Mouse (Mus musculus) hindbrain, embryonic 11.5 days (tissue): ENCODE data around the gene Zbtb17. TPM values are rescaled to one million over a fixed set of nuclear protein-coding genes. Genes with fewer than 3 reads are reported as not detected.

Experiments used
- ATAC-seq: fragments of 200-750 bp; cut with Nextera tagmentation; 2 replicates; pipeline ENCODE4 v1.8.0; 2017; ENCODE audit warnings: mild to moderate bottlenecking, moderate TSS enrichment, moderate library complexity; ENCODE audit not compliant: low FRiP score
- DNase-seq: peaks from one replicate; pipeline ENCODE4 v3.0.0-alpha.2; 2015; ENCODE audit warnings: low spot score
- H3K27ac ChIP-seq: fragments of 300-500 bp; sonication (generic); 2 replicates; pipeline ENCODE4 v1.5.1; 2014; ENCODE audit warnings: mild to moderate bottlenecking, low read depth, low read length
- H3K27me3 ChIP-seq: fragments of 300-500 bp; sonication (generic); 2 replicates; pipeline ENCODE4 v1.6.1; 2014; ENCODE audit warnings: mild to moderate bottlenecking, low read length, moderate library complexity, mixed read lengths; ENCODE audit not compliant: control insufficient read depth, insufficient read depth
- H3K36me3 ChIP-seq: fragments of 300-500 bp; sonication (generic); 2 replicates; pipeline ENCODE4 v1.6.1; 2014; ENCODE audit warnings: mild to moderate bottlenecking, low read length, moderate library complexity, mixed read lengths; ENCODE audit not compliant: control insufficient read depth, insufficient read depth
- H3K4me1 ChIP-seq: fragments of 300-500 bp; sonication (generic); replicated peaks from 2 replicates; pipeline ENCODE4 v1.6.1; 2014; ENCODE audit warnings: low read length, mixed read lengths; ENCODE audit not compliant: control insufficient read depth, insufficient read depth
- H3K4me2 ChIP-seq: fragments of 300-500 bp; sonication (generic); replicated peaks from 2 replicates; pipeline ENCODE4 v1.6.1; 2014; ENCODE audit warnings: mild to moderate bottlenecking, low read depth, low read length
- H3K4me3 ChIP-seq: fragments of 300-500 bp; sonication (generic); 2 replicates; pipeline ENCODE4 v1.5.1; 2014; ENCODE audit warnings: low read depth, low read length
- H3K9ac ChIP-seq: fragments of 300-500 bp; sonication (generic); 2 replicates; pipeline ENCODE4 v1.6.1; 2014; ENCODE audit warnings: low read depth, low read length
- H3K9me3 ChIP-seq: fragments of 300-500 bp; sonication (generic); 2 replicates; pipeline ENCODE4 v1.6.1; 2016; ENCODE audit warnings: low read length; ENCODE audit not compliant: control insufficient read depth
- WGBS: fragments of 180-500 bp; shearing (Covaris S2); extraction: QIAGEN DNeasy Blood & Tissue Kit; methylation state at CpG from one replicate; pipeline ENCODE4 v1.1.7; 2014; 5-methylcytosine and 5-hydroxymethylcytosine counted together
- polyA plus RNA-seq: library from polyadenylated mRNA; unstranded; fragments of >200 nt; fragmentation: Nextera tagmentation; extraction: Ambion mirVana; gene quantifications from 2 replicates; pipeline ENCODE4 v1.2.1, GENCODE M21; 2014

The Zbtb17 gene
- polyA plus RNA-seq, 1 experiment from 2014 or later = 38.9 TPM

DNA sequence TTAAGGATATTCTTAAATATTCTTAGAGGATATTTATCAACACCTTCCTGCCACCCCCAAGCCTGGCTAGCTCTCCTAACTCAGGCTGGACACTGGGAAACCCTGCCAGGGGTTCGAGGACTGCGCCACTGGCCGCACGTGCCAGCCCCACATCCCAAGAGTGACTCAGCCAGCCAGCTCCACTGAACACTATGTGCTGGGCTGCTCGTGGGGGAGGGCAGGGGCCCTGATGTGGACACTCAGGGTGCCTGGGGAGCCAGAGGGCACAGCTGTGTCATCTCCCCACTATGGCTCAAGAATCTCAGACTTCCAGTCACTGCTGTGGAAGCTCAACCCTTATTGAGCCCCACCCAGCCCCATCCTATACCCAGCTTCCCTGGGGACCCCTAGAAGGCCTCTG lies 21.2 kb upstream of the Zbtb17 start:
- no peaks in the 10 kb centered on the region for H3K27me3 ChIP-seq
- H3K27ac ChIP-seq = no peak overlapping the region
- ATAC-seq = no peak
- no peaks in the 10 kb centered on the region for H3K9me3 ChIP-seq
- no peaks in the 10 kb centered on the region for H3K36me3 ChIP-seq
- peaks cover 4% of the 10 kb centered on the region; the same call in 1 of the 2 replicates for H3K4me1 ChIP-seq
- 83% methylated on average over 5 of the region's 5 CpGs for WGBS
- no peak for DNase-seq
- H3K4me3 ChIP-seq = no peak overlapping the region
- no peak overlapping the region for H3K9ac ChIP-seq
- no peak overlapping the region for H3K4me2 ChIP-seq

DNA sequence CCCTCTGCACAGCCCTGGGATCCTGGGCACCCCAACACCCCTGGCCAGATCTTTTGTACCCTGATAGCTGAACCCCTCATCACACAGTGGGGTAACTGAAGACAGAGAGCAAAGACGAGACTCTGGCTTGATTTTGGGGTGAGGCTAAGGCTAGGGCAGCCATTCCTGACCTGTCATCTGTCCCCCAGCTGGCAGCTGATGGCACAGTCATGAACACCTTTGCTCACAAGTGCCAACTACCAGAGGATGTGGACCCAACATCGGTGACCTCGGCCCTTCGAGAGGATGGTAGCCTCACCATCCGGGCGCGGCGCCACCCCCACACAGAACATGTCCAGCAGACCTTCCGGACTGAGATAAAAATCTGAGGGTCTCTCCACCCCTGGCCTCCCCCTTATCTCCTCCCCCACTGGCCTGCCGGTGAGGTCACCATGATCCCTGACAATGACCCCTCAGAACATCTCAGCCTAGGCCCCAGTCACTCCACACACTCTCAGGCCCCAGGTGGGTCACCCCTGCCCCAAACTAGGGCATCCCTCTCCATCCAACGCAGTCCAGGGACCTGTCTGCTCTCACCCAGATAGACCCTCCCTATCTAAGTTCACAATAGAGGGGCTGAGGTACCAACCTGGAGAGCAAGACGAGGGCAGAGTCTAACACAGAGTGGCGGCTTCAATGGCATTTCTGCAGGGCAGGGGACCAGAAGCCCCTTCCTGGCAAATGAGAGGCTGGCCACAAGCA lies 20.6 kb upstream of the Zbtb17 start:
- ATAC-seq (no peak), DNase-seq (no peak)
- no peak overlapping the region for H3K27ac ChIP-seq
- no peaks in the 10 kb centered on the region for H3K27me3 ChIP-seq
- peaks cover 4% of the 10 kb centered on the region; the same call in 1 of the 2 replicates for H3K4me1 ChIP-seq
- H3K4me2 ChIP-seq = no peak overlapping the region
- no peaks in the 10 kb centered on the region for H3K36me3 ChIP-seq
- no peaks in the 10 kb centered on the region for H3K9me3 ChIP-seq
- WGBS = 87% methylated on average over 13 of the region's 13 CpGs
- no peak overlapping the region for H3K9ac ChIP-seq
- H3K4me3 ChIP-seq = no peak overlapping the region

DNA sequence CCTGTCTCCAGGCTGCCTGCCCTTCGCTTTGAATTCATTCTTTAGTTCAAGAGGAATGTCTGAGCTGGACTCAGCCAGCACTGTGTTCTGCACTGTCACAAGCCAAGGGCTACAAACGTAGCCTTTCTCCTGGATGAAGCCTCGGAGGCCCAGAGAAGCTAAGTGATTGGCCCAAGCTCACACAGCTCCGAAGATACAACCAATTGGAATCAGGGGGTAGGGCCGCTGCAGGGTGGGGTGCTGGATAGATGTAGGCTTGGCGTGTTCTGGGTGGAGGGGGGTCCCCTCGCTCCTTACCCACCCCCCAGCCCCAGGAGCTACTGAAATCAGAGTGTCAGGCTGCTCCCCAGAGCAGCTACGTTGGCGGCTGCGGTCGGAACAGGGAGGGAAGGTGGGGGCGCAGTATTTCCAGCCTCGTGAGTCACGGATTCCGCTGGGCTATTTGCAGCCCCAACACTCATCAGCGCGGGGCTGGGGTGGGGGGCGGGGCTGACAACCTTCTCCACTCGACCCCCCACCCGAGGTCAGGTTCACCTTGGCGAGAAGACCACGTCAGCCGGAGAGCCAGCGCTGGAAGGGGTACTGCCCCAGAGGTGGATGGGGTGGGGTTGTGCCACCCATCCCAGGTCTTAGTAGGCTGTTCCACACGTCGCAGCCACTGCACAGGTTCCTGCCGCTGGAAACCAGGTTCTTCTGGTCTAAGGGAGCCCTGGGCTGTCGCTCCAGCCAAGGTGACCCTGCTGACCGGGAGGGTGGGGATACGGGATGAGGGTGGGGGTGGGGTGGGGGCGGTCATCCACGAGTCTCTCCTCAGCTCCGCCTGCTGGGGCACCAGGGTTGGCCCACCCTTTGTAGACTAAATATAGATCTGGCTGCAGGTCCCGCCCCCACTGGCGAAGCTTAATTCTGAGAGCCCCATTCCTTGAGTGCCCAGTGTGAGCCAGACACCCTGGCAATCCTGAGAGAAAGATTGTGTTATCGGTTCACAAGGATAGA lies 18.7 kb upstream of the Zbtb17 start:
- Histone ChIP-seq H3K4me1 (peaks cover 4% of the 10 kb centered on the region; the same call in 1 of the 2 replicates), H3K9me3 (no peaks in the 10 kb centered on the region), H3K9ac (peak overlapping the region; percentile 34; the same call in 1 of the 2 replicates), H3K27ac (no peak overlapping the region), H3K36me3 (no peaks in the 10 kb centered on the region), H3K27me3 (no peaks in the 10 kb centered on the region), H3K4me3 (peak overlapping the region; percentile 34), H3K4me2 (peak overlapping the region; percentile 68)
- 6% methylated on average over 36 of the region's 36 CpGs for WGBS
- peak; percentile 37 for DNase-seq
- peak; percentile 76 for ATAC-seq

DNA sequence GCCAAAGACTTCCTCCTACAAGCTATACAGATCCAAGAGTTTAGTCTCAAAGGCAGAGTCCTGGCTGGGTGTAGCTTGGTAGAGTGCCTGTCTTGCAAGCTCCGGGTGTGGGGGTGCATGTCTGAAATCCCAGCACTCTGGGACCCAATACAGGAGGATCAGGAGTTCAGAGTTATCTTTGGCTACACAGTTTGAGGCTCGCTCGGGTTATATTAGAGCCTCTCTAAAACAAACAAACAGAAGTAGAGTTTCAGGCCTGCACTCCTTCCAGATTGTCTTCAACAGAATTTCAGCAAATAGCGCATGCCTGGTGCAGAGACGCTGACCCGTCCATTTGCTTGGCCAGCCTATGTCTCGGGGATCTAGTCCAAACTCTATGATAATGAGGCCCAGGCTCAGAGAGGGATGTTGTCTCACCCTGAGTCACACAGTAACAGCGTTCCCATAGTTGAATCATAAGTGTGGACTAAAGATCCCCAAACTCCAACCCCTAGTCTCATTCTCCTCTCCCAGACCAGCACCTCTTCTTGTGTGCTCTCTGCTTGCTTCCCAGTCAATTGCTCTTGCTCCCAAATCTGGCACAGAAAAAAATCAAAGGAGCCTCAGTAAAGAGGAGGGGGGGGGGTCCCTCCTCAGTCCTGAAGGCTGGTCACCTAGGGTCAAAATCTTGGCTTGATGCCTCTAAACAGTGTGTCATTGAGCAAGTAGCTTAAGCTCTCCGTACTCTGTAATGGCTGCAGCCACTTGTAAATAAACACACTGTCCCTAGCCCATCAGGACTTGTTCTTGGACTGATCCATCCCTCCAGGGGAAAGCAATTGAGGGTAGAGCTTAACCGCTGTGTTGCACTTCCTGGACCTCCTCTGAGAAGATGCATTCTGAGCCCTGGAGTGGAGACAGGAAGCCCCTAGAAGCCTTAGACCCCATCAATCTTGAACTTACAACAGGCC lies 17.4 kb upstream of the Zbtb17 start:
- Histone ChIP-seq H3K27ac (no peak overlapping the region), H3K4me2 (no peak overlapping the region), H3K4me1 (peaks cover 4% of the 10 kb centered on the region; the same call in 1 of the 2 replicates), H3K36me3 (no peaks in the 10 kb centered on the region), H3K9ac (no peak overlapping the region), H3K4me3 (no peak overlapping the region), H3K9me3 (no peaks in the 10 kb centered on the region), H3K27me3 (no peaks in the 10 kb centered on the region)
- DNase-seq (no peak), ATAC-seq (no peak)
- 79% methylated on average over 10 of the region's 10 CpGs for WGBS

DNA sequence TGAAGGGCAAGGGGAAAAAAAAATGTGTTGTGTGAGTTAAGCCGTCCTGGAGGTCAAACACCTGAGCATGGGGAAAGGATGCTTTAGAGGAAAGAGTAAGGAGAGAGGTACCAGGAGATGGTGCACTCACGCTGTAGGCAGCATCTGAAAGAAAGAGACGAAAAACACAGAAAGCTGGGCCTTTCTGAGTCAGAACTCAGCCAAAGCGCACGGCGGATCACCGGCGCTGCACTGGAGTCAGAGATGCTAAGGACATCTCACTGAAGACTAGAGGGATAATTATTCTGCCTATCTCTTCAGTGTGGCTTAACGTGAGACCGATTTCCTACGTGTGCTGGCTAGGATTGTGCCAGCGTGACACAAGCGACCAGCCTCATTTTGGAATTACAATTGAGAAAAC lies 16.5 kb upstream of the Zbtb17 start:
- H3K27me3 ChIP-seq = no peaks in the 10 kb centered on the region
- 89% methylated on average over 13 of the region's 13 CpGs for WGBS

DNA sequence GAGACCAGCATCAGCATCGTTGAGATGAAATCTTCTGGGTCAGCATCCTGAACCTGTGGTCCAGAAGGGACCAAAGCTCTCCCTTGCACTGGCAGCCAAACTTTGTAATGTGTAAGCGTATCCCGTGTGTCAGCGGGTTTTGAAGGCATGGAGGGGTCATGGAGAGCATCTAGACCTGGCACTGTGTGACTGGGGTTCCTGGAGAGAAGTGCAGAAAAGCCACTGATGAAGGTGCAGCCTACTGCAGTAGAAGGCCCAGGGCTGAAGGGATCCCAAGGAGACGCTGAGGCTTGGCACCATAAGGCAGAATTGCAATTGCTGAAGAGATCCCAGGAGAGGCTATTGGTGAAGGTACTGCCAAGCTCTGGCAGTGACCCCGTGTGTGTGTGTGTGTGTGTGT lies 15.1 kb upstream of the Zbtb17 start:
- no peak for ATAC-seq
- Histone ChIP-seq H3K4me3 (no peak overlapping the region), H3K9ac (no peak overlapping the region), H3K9me3 (no peaks in the 10 kb centered on the region), H3K4me1 (peaks cover 4% of the 10 kb centered on the region; the same call in 1 of the 2 replicates), H3K4me2 (no peak overlapping the region), H3K27ac (no peak overlapping the region), H3K36me3 (no peaks in the 10 kb centered on the region), H3K27me3 (no peaks in the 10 kb centered on the region)
- DNase-seq = no peak
- WGBS = 80% methylated on average over 6 of the region's 6 CpGs

More for the DNA sequence above, 16.5 kb upstream of the Zbtb17 start:
- DNase-seq (no peak), ATAC-seq (no peak)
- Histone ChIP-seq H3K36me3 (no peaks in the 10 kb centered on the region), H3K4me3 (no peak overlapping the region), H3K9ac (no peak overlapping the region), H3K9me3 (no peaks in the 10 kb centered on the region), H3K4me2 (no peak overlapping the region), H3K27ac (no peak overlapping the region), H3K4me1 (peaks cover 4% of the 10 kb centered on the region; the same call in 1 of the 2 replicates)

DNA sequence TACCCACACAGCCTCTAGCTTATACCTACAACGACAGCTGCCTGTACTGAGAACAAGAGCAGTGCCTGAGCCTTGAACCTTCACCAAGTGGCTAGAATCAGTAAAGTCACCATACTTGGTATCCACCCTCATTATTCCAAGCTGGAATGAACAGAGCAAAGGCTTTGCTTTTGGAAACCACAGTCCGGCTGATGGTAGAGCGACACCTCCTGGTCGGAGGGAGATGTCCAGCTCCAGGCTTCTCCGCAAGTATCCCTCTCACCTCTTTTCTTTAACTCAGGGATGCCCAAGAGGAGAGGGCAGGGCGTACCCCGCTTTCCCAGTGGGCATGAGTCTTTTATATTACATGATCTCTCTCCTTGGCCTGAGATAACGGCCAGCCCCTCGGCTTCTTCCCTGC lies 14.6 kb upstream of the Zbtb17 start:
- Histone ChIP-seq H3K9me3 (no peaks in the 10 kb centered on the region), H3K36me3 (no peaks in the 10 kb centered on the region), H3K27ac (no peak overlapping the region), H3K4me1 (peaks cover 4% of the 10 kb centered on the region; the same call in 1 of the 2 replicates), H3K4me3 (no peak overlapping the region), H3K4me2 (no peak overlapping the region), H3K27me3 (no peaks in the 10 kb centered on the region), H3K9ac (no peak overlapping the region)
- DNase-seq (peak; percentile 44), ATAC-seq (no peak)
- 53% methylated on average over 9 of the region's 9 CpGs for WGBS

DNA sequence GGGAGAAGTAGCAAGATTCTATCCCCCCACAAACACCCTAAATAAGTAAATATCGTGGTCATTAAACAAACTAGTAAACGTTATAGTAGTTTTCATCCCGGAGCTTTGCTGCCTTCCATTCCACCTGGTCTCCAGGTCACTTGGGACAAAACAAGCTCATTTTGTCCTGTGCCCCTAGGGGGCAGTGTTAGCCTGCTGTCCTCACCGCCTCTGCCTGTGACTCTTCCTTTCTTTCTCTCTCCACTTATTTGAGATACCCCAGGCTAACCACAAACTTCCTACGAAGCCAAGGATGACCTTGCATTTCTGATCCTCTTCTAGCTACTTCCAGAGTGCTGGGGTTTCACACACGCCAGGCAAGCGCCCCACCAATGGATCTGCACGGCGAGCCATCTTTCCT lies 13.5 kb upstream of the Zbtb17 start:
- H3K9ac ChIP-seq = no peak overlapping the region
- no peak overlapping the region for H3K4me3 ChIP-seq
- peak; percentile 78 for DNase-seq
- H3K27ac ChIP-seq = no peak overlapping the region
- no peaks in the 10 kb centered on the region for H3K4me1 ChIP-seq
- H3K36me3 ChIP-seq = no peaks in the 10 kb centered on the region
- no peak for ATAC-seq
- WGBS = 44% methylated on average over 9 of the region's 9 CpGs
- no peaks in the 10 kb centered on the region for H3K9me3 ChIP-seq
- no peaks in the 10 kb centered on the region for H3K27me3 ChIP-seq
- H3K4me2 ChIP-seq = no peak overlapping the region
